Mouse (Mus musculus): ENCODE results near the gene Hoxa3. TPM values are rescaled to one million over a fixed set of nuclear protein-coding genes. Genes with fewer than 3 reads are reported as not detected.

The Hoxa3 gene
- 1 to 10 TPM in 1 of 2 experiments, under 1 TPM in 1; 0.48 to 1.0 TPM for total RNA-seq (2021)

DNA sequence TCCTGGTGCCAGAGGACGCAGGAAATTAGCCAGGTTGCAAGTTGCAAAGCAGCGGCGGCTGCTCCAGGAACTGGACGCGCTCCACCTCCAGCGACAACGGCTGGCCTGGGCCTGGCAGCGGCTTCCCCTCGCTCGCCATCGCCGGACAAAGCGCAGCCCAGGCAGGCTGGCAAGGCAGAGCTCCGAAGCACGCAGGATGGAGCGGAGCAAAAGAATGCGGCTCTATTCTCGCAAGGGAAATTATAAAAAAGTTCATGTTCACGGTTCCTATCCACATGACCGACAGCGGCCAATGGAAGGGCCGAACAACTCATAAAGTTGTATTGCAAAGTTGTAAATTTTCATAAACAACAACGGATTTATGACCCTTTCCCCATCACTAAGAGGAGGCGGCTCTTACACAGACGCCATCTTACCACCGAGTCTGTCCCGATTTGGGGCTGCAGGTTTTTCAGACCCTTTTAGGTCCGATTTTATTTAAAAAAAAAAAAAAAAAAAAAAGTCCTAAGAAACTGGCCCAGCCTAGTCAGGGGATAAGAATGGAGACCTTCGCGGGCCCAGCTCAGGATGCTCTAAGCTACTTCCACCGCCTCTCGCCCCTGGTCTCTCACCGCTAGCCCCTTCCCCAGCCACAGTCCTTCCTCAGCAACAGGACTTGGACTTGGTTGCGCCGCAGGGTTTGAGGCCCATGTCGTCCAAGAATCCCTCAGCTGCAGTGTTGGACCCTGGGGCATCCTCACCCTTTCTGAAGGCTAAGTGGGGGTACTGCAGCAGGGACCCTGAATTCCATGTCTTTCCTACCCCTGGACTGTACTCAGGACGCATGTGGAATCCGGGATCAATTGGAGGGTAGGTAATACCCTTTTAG, at the start of gene Hoxa3, which contains the start of gene Gm28308:
TSS of gene Hoxa3 (minus strand) at position 218 of the 868 bp plus-strand sequence.
TSS of gene Gm28308 (minus strand) at position 221 of the 868 bp plus-strand sequence.
- intact Hi-C loops (cut with DNase I) = no loop called here
- DNase-seq (ENCODE audit: low spot score) = no peak

- DNase-seq (ENCODE audit: low spot score) = no peak
- intact Hi-C loops (cut with DNase I) = loop anchor here (10.0 kb wide), 1 partner anchor 52 kb away; the partner anchor contains the start of gene Evx1
Observed at GRCm38 (mm10) chr6:52262463-52263320, 49.6 kb upstream of the Hoxa3 start.

GRCm38 (mm10) chr6:52261751-52262462, 48.8 kb upstream of the Hoxa3 start:
- DNase-seq (ENCODE audit: low spot score) = no peak

DNA sequence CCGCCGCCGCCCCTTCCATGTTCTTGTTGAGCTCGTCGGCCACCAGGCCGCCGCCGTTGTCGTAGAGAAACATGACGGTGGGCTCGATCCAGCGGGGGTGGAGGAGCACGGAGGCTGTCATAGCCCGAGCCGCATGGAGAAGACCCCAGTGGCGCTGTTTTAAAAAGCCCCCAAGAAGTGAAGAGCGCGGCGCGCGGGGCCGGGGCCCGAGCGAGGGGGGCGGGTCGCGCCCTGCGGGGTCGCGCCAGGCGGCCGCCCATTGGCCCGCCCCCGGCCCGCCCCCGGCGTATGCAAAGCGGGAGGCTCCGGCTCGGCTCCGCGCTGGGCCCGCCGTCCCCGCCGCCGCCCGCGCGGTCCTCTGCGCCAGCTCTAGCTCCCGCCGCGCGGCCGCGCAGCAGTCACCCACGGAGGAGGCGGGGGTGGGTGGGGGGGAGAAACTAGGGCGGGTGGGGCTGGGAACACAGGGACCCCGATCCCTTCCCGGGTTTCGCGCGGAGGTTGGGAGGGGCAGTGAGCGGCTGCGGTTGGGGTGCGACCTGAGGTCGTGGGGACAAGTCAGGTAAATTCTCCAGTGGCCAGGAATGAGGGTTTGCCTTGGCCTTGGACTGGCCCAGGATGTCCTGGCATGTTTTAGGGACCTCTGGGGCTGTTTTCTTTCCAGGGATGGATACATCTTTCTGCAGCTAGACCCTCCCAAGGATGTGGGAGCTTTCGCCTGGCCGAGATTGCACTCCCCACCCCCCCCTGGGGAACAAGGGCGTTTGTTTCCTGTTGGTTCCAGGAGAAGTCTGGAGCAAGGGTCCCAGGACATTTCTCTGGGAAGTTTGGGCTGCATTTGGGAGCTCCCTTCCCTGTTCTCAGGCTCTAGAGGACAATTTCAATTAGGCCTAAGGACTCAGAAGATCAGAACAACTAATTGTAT, 47.8 kb upstream of the Hoxa3 start, which contains the start of gene Hoxa13:
TSS of gene Hoxa13 (minus strand) at position 227 of the 922 bp plus-strand sequence.
- intact Hi-C loops (cut with DNase I) = loop anchor here (10.0 kb wide), 1 partner anchor 54 kb away; the partner anchor contains the start of gene Evx1
- no peak for DNase-seq (ENCODE audit: low spot score)

More at GRCm38 (mm10) chr6:52261751-52262462, 48.8 kb upstream of the Hoxa3 start:
- intact Hi-C loops (cut with DNase I) = loop anchor here (10.0 kb wide), 1 partner anchor 53 kb away; the partner anchor contains the start of gene Evx1

DNA sequence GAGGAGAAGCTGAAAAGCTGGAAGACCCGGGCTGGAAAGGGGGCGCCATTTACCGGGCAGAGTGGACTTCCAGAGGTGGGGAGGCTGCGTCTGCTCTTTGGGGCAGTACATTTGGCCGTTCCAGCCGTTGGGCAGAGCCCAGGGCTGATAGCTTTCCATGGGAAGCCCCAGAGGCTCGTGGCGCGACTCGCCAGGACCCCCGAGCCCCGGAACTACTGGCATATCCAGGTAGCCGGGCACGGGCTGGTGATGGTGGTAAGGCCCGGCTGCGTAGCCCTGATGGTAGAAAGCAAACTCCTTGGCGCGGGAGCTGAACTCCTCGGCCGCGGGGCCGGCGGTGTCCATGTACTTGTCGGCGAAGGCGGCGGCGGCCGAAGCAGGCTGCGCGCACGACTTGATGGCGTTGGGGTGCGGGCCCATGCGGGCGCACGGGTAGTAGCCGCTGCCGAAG, 46.7 kb upstream of the Hoxa3 start:
- intact Hi-C loops (cut with DNase I) = loop anchor here (5.0 to 10.0 kb wide), 4 partner anchors 55 to 882 kb away; partner anchors contain the start of gene Evx1
- DNase-seq (ENCODE audit: low spot score) = no peak

- DNase-seq (ENCODE audit: low spot score) = no peak
- intact Hi-C loops (cut with DNase I) = loop anchor here (5.0 kb wide), 3 partner anchors 318 to 883 kb away; no protein-coding TSS in a partner anchor
Observed at GRCm38 (mm10) chr6:52259081-52259790, 46.1 kb upstream of the Hoxa3 start.

GRCm38 (mm10) chr6:52256956-52257355, 43.8 kb upstream of the Hoxa3 start:
- intact Hi-C loops (cut with DNase I) = loop anchor here (1.0 to 5.0 kb wide), 6 partner anchors 320 to 885 kb away; no protein-coding TSS in a partner anchor
- DNase-seq (ENCODE audit: low spot score) = peak; percentile 48

DNA sequence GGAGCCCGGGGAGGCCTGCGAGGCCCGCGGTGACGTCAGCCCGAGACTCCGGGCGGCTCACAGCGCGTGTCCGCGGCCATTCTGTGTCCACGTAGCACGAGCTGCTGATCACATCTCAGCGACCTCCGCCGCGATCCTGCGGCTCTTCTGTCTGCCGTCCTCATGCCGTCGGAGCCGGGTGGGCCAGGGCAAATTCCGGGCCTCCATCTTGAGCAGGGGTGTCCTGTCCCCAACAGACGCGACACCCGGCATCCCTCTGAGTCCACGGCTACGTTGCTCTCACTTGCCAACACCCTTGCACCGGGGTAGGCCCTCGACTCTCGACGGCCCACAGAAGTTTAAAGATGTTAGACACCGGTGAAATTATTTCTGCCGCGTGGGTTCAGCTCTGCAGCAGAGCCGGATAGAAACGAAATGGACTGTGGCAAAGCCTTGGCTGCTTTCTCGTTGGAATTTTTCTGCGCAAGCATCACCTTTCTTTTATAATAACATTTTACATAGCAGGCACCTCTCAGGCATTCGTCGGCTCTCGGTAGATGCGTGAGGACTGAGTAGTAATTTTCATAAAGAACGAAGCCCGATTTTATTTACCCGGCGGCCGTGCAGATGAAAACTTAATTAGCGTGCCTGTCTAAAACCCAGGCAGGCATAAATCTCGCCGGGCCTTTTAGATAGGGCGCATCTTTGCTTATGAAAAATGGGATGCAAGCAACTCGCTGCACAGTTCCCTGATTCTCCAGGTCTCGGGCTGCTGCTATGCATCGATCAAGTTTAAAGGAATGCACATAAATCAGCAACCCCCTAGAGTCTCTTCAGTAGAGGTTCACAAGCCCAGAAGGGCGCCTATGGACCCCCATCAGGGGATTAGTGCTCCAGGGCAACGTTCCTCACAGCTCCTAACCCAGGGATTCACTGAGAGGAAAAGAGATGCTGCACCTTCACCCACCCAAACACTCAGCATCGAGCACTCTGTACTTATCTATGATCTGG, 40.7 kb upstream of the Hoxa3 start:
- intact Hi-C loops (cut with DNase I) = no loop called here
- no peak for DNase-seq (ENCODE audit: low spot score)

GRCm38 (mm10) chr6:52252775-52253376, 39.7 kb upstream of the Hoxa3 start:
- intact Hi-C loops (cut with DNase I) = no loop called here
- DNase-seq (ENCODE audit: low spot score) = no peak

DNA sequence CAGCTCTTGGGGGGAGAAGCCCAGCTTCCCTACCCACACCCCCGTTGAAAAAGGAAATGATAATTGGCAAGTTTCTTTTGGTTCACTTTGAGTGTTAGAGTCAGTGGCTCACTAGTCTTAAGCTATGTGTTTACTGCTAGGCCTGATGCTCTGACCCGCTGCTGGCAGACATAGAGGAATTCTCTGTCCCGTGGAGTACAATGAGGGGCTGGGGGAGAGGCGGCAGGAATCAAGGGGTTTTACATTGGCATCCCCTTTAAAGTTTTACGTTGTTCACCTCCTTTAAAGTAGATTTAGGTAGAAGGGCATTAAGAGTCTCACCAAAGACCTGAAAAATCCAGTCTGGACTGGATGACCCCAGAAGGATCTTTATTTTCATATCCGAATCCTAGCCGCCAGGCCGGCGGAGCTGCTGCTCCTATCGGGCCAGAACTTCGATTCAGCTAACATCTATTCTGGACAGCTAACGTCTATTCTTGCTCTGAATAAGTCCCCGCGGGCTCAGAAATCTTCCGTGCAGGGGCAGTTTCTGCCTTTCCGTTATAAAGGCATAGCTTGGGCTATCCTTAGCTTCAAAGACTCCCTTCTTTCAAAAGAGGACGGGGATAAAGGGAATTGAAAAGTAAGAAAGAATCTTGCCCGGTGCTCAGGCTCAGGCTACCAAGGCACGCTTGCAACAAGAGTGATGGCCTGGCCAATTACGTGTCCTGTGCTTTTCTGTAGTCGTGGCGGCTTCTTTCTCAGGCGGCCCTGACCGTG, 39.1 kb upstream of the Hoxa3 start:
- intact Hi-C loops (cut with DNase I) = no loop called here
- no peak for DNase-seq (ENCODE audit: low spot score)

DNA sequence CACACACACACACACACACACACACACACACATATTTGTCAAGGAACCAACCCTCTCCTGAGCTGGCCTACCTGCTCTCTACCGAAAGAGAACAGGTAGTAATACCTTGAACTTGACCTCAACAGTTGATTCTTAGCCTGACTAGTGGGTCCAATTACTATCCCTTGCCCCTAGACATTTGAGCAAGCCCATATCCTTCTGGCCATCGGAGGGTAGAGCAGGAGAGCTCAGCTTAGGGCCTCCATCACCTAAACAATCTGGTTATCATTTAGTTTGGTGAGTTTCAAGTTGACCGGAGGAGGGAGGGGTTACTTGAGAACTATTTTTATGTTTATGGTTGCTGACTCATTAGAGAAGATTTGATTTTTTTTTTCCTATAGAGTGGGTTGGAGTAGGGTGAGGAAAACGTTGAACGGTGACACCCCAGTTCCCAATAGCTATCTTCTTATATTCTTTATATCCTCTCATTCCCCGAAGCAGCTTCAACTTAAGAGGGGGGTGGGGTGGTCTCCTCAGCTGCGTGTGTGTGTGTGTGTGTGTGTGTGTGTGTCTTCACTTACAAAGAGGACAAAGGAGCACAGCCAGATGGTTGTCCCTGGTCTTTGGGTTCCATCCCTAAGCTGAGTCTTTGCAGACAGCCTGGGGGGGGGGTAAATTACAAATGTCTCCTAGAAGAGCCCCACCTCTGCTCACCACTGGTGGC, 38.2 kb upstream of the Hoxa3 start:
- intact Hi-C loops (cut with DNase I) = no loop called here
- no peak for DNase-seq (ENCODE audit: low spot score)

DNA sequence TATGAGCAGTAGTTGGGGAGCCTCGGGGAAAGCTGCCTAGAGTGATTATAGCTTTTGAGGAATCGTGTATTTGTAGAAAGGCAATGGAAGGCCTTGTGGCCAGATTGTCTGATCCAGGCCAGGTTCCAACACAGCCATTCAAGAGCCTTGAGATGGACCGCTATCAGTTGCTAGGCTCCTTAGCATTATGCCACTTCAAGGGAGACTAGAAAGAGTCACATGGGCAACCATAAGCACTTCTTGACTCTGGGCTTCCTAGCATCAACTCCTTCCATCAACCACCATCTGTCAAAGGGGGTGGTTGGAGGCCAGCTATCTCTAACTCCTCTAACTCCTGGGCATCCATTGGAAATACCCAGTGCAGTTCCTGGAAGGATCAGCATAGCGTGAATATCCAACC, 36.7 kb upstream of the Hoxa3 start:
- no peak for DNase-seq (ENCODE audit: low spot score)
- intact Hi-C loops (cut with DNase I) = no loop called here

- intact Hi-C loops (cut with DNase I) = no loop called here
- DNase-seq (ENCODE audit: low spot score) = no peak
Observed at GRCm38 (mm10) chr6:52249415-52249738, 36.2 kb upstream of the Hoxa3 start.

DNA sequence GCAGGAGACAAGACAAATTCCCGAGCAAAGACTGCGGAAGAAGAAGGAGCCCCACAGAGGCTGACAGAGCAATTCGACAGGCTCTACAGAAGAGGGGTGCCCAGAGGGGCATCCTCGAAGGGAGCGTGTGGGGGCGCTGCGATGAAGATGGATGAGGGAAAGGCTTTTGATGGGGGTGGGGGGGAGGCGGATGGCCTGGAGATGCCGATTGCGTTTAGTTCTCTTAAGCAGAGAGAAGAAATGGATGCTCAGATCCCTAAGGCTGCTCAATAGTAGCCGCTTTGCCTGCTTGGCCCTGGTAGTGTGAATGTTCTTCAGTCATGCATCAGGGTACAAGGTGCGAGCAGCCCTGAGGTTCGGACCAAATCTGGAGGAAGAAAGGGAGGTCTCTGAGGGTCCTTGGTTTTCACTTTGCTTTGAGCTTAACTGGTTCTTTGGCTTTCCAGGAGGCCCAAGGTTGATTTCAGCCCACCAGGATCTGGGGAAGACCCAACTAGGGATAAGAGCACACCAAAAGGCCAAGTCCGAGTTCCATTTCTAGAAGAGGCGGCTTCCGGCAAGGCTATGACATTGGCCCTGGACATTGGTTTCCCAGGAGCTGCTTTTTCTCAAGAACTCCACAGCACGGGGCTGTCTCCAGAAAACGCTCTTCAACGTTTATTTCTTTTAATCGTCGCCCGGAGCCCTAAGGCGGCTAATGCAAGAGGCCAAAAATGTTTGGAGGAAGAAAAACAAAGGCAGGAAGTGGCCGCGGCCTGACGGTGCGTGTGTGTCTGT, 35.7 kb upstream of the Hoxa3 start:
- DNase-seq (ENCODE audit: low spot score) = no peak
- intact Hi-C loops (cut with DNase I) = no loop called here

Measured in heart, postnatal 25 days (tissue).